Mouse (Mus musculus) heart, adult 2 months (tissue): ENCODE data around the gene BC029722. TPM values are rescaled to one million over a fixed set of nuclear protein-coding genes. Genes with fewer than 3 reads are reported as not detected.

Experiments used
- DNase-seq, 2 experiments: peaks; one replicate each; pipeline ENCODE4 v3.0.0; 2021
- H3K27ac ChIP-seq: fragments of 200-600 bp; 2 replicates; pipeline ENCODE4 v1.8.1; 2022
- H3K27me3 ChIP-seq: fragments of 200-500 bp; 2 replicates; pipeline ENCODE4 v1.6.1; 2012; ENCODE audit warnings: mild to moderate bottlenecking, low read length, inconsistent platforms, mixed read lengths; ENCODE audit not compliant: control insufficient read depth, insufficient read depth
- H3K36me3 ChIP-seq: fragments of 200-500 bp; 2 replicates; pipeline ENCODE4 v1.6.1; 2012; ENCODE audit warnings: low read length, inconsistent platforms; ENCODE audit not compliant: control insufficient read depth, insufficient read depth
- H3K4me1 ChIP-seq: fragments of 200-500 bp; 2 replicates; pipeline ENCODE4 v1.6.1; 2011; ENCODE audit warnings: low read length; ENCODE audit not compliant: control insufficient read depth, insufficient read depth
- H3K4me3 ChIP-seq: fragments of 200-600 bp; 2 replicates; pipeline ENCODE4 v1.8.1; 2022
- H3K79me2 ChIP-seq: fragments of 200-500 bp; replicated peaks from 2 replicates; pipeline ENCODE4 v1.6.1; 2012; ENCODE audit warnings: mild to moderate bottlenecking, inconsistent platforms, low read length, moderate library complexity, mixed read lengths; ENCODE audit not compliant: control insufficient read depth, insufficient read depth
- H3K9ac ChIP-seq: fragments of 200-500 bp; 2 replicates; pipeline ENCODE4 v1.6.1; 2012; ENCODE audit warnings: low read depth, mild to moderate bottlenecking, control low read depth, inconsistent platforms, low read length, mixed read lengths
- CTCF ChIP-seq: fragments of 200-600 bp; IDR thresholded peaks from 2 replicates; pipeline ENCODE4 v1.8.1; 2022; ENCODE audit warnings: antibody characterized with exemption, mild to moderate bottlenecking, moderate library complexity
- EP300 ChIP-seq: fragments of 200-500 bp; IDR thresholded peaks from 2 replicates; pipeline ENCODE4 v1.6.1; 2011; ENCODE audit warnings: low read depth, low read length, control low read depth; ENCODE audit not compliant: insufficient read depth
- POLR2A ChIP-seq: fragments of 200-500 bp; IDR thresholded peaks from 2 replicates; pipeline ENCODE4 v1.6.1; 2011; ENCODE audit warnings: mild to moderate bottlenecking, low read depth, low read length, control low read depth; ENCODE audit not compliant: insufficient read depth
- WGBS: fragments of 180-500 bp; shearing (Covaris S2); methylation state at CpG from one replicate; pipeline ENCODE4 v1.1.7; 2018; 5-methylcytosine and 5-hydroxymethylcytosine counted together
- intact Hi-C: fragments of 180-260 bp; cut with DNase I; formaldehyde crosslinking; loops from one replicate; pipeline ENCODE4 v1.15.1; 2025
- polyA plus RNA-seq: library from polyadenylated mRNA; depleted of rRNA; stranded (reverse); fragments of >200 nt; gene quantifications from 2 replicates; pipeline ENCODE4 v1.2.3, GENCODE M21; 2012
- total RNA-seq, 2 experiments: library from RNA; stranded (reverse); gene quantifications; 2 replicates each; pipeline ENCODE4 v1.2.3; 2021

Gene BC029722
- total and polyA plus RNA-seq, 3 experiments, result 25.4 to 43.7 (median 28.9) TPM

GRCm38 (mm10) chr2:155798613-155799012, 20.6 kb downstream of the BC029722 start:
- Histone ChIP-seq H3K27ac (no peak overlapping the region), H3K27me3 (peaks cover 2% of the 10 kb centered on the region; the same call in 1 of the 2 replicates), H3K36me3 (no peaks in the 10 kb centered on the region), H3K9ac (no peak overlapping the region), H3K4me3 (no peak overlapping the region), H3K4me1 (no peaks in the 10 kb centered on the region), H3K79me2 (no peaks in the 10 kb centered on the region)
- 49% methylated on average over 3 of the region's 3 CpGs for WGBS
- no peak for DNase-seq
- TF ChIP-seq EP300 (no peak), CTCF (no peak)
- intact Hi-C loops, result no loop called here

- no peak for DNase-seq
- 84% methylated on average over 12 of the region's 12 CpGs for WGBS
- Histone ChIP-seq H3K27ac (no peak overlapping the region), H3K27me3 (peaks cover 2% of the 10 kb centered on the region; the same call in 1 of the 2 replicates), H3K36me3 (no peaks in the 10 kb centered on the region), H3K9ac (no peak overlapping the region), H3K4me1 (no peaks in the 10 kb centered on the region), H3K4me3 (no peak overlapping the region), H3K79me2 (no peaks in the 10 kb centered on the region)
- TF ChIP-seq POLR2A (no peak), CTCF (no peak), EP300 (no peak)
- intact Hi-C loops, result no loop called here
Observed at GRCm38 (mm10) chr2:155794674-155795445, 24.4 kb downstream of the BC029722 start.

- WGBS, result 44% methylated on average over 12 of the region's 12 CpGs
- TF ChIP-seq CTCF, result no peak
- no peak for TF ChIP-seq EP300
- TF ChIP-seq POLR2A, result no peak
- no peaks in the 10 kb centered on the region for H3K36me3 ChIP-seq
- peaks cover 2% of the 10 kb centered on the region; the same call in 1 of the 2 replicates for H3K27me3 ChIP-seq
- no peak overlapping the region for H3K27ac ChIP-seq
- no peaks in the 10 kb centered on the region for H3K79me2 ChIP-seq
- no peak for DNase-seq
- H3K4me1 ChIP-seq, result no peaks in the 10 kb centered on the region
- no peak overlapping the region for H3K9ac ChIP-seq
- intact Hi-C loops, result no loop called here
- no peak overlapping the region for H3K4me3 ChIP-seq
Observed at GRCm38 (mm10) chr2:155792899-155793298, 26.3 kb downstream of the BC029722 start.

GRCm38 (mm10) chr2:155787949-155788931, 31.0 kb downstream of the BC029722 start:
- no peak for DNase-seq
- H3K4me1 ChIP-seq, result no peaks in the 10 kb centered on the region
- H3K36me3 ChIP-seq, result no peaks in the 10 kb centered on the region
- no peaks in the 10 kb centered on the region; the same call in 1 of the 2 replicates for H3K27me3 ChIP-seq
- no peak overlapping the region for H3K27ac ChIP-seq
- H3K4me3 ChIP-seq, result no peak overlapping the region
- intact Hi-C loops, result no loop called here
- WGBS, result 59% methylated on average over 18 of the region's 18 CpGs
- no peaks in the 10 kb centered on the region for H3K79me2 ChIP-seq
- TF ChIP-seq CTCF (no peak), EP300 (no peak), POLR2A (no peak)
- no peak overlapping the region for H3K9ac ChIP-seq

- Histone ChIP-seq H3K4me3 (no peak overlapping the region), H3K9ac (no peak overlapping the region), H3K4me1 (no peaks in the 10 kb centered on the region), H3K27me3 (no peaks in the 10 kb centered on the region; the same call in 1 of the 2 replicates), H3K27ac (no peak overlapping the region), H3K36me3 (no peaks in the 10 kb centered on the region), H3K79me2 (no peaks in the 10 kb centered on the region)
- no peak for DNase-seq
- TF ChIP-seq CTCF (no peak), POLR2A (no peak), EP300 (no peak)
- WGBS, result 71% methylated on average over 5 of the region's 5 CpGs
- intact Hi-C loops, result no loop called here
Observed at GRCm38 (mm10) chr2:155786905-155787304, 32.3 kb downstream of the BC029722 start.

- 28% methylated on average over 6 of the region's 6 CpGs for WGBS
- intact Hi-C loops, result no loop called here
- H3K36me3 ChIP-seq, result no peaks in the 10 kb centered on the region
- DNase-seq, result no peak
- no peaks in the 10 kb centered on the region for H3K4me1 ChIP-seq
- no peaks in the 10 kb centered on the region for H3K27me3 ChIP-seq
- H3K4me3 ChIP-seq, result no peak overlapping the region
- no peak overlapping the region for H3K9ac ChIP-seq
- no peak overlapping the region for H3K27ac ChIP-seq
- no peaks in the 10 kb centered on the region for H3K79me2 ChIP-seq
- no peak for TF ChIP-seq CTCF
- TF ChIP-seq EP300, result no peak
- TF ChIP-seq POLR2A, result no peak
Observed at GRCm38 (mm10) chr2:155784534-155784933, 34.7 kb downstream of the BC029722 start.
